Mouse (Mus musculus) G1E (cell line): Measurements from ENCODE around the gene Tenm2. TPM values are rescaled to one million over a fixed set of nuclear protein-coding genes. Genes with fewer than 3 reads are reported as not detected.

Source experiments
- ATAC-seq: 2 replicates; pipeline ENCODE4 v1.8.0; 2016; ENCODE audit warnings: mild to moderate bottlenecking; ENCODE audit not compliant: insufficient number of reproducible peaks, poor library complexity, low FRiP score, severe bottlenecking; ENCODE audit errors: extremely low read depth
- DNase-seq: peaks from one replicate; pipeline ENCODE4 v3.0.0; 2012; ENCODE audit warnings: low spot score
- H3K27me3 ChIP-seq: 2 replicates; pipeline ENCODE4 v1.6.1; 2012; ENCODE audit warnings: mild to moderate bottlenecking, low read length, inconsistent platforms; ENCODE audit not compliant: insufficient read depth
- H3K36me3 ChIP-seq: replicated peaks from 2 replicates; pipeline ENCODE3; 2012; ENCODE audit warnings: mild to moderate bottlenecking, inconsistent platforms
- H3K4me1 ChIP-seq: 2 replicates; pipeline ENCODE4 v1.6.1; 2012; ENCODE audit warnings: low read depth, low read length, inconsistent platforms, mixed read lengths; ENCODE audit not compliant: insufficient read depth
- H3K4me3 ChIP-seq: 2 replicates; pipeline ENCODE4 v1.5.1; 2012; ENCODE audit warnings: low read depth, mild to moderate bottlenecking, inconsistent platforms, low read length, moderate library complexity, mixed read lengths
- H3K9me3 ChIP-seq: replicated peaks from 2 replicates; pipeline ENCODE4 v1.6.1; 2012; ENCODE audit warnings: inconsistent platforms
- CTCF ChIP-seq: IDR thresholded peaks from 2 replicates; pipeline ENCODE4 v1.5.1; 2012; ENCODE audit warnings: low read depth, low read length, inconsistent platforms, mixed read lengths
- GATA1 ChIP-seq: IDR thresholded peaks from 2 replicates; pipeline ENCODE4 v1.6.1; 2012; ENCODE audit warnings: borderline replicate concordance, low read length, inconsistent platforms, mixed read lengths
- GATA2 ChIP-seq: IDR thresholded peaks from 2 replicates; pipeline ENCODE4 v1.6.1; 2012; ENCODE audit warnings: low read depth, low read length, inconsistent platforms, borderline replicate concordance
- POLR2AphosphoS5 ChIP-seq: IDR thresholded peaks from 2 replicates; pipeline ENCODE4 v1.6.1; 2012; ENCODE audit warnings: low read depth, low read length, inconsistent platforms; ENCODE audit not compliant: insufficient replicate concordance
- TAL1 ChIP-seq: conservative IDR thresholded peaks from 2 replicates; pipeline ENCODE4 v1.6.1; 2012; ENCODE audit warnings: low read depth, low read length, inconsistent platforms, mixed read lengths
- polyA plus RNA-seq: library from polyadenylated mRNA; stranded (reverse); fragments of >175 nt; gene quantifications from 2 replicates; pipeline ENCODE4 v1.2.3, GENCODE M21; 2012
- total RNA-seq, 2 experiments: library from RNA; stranded (forward) in 1 of 2; stranded (reverse) in 1 of 2; fragments of 200-1000 nt in 1 of 2; fragments of >200 nt in 1 of 2; fragmentation: Nextera tagmentation in 1 of 2; gene quantifications; 2 replicates each; pipeline ENCODE4 v1.2.3; 2014 to 2017

The Tenm2 gene
- total and polyA plus RNA-seq, 3 experiments: 0.44 TPM; not detected in 2

DNA sequence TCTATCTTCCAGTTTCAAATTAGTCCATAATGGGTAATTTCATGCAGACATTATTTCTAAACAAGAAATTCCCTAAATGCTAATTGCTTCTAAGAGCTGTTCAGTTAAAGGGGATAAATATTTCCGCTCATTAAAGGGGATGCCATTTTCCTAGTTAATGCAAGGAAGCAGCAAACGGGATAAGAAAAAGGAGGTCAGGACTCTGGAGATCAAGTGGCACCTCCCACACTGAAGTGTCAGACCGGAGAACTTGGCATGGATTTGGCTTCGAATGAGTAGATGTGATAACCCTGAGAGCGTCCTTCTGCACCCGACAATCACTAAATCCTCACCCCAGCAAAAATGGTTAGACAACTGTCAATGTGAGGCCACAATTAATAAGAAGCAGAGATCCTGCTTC lies 781.7 kb downstream of the Tenm2 start:
- no peak for DNase-seq
- H3K4me3 ChIP-seq: no peak overlapping the region
- no peak for ATAC-seq
- H3K36me3 ChIP-seq: no peaks in the 10 kb centered on the region
- no peaks in the 10 kb centered on the region for H3K27me3 ChIP-seq
- TF ChIP-seq POLR2AphosphoS5 (no peak), TAL1 (no peak), CTCF (no peak), GATA2 (no peak), GATA1 (no peak)
- H3K4me1 ChIP-seq: no peaks in the 10 kb centered on the region
- peaks cover 30% of the 10 kb centered on the region for H3K9me3 ChIP-seq

DNA sequence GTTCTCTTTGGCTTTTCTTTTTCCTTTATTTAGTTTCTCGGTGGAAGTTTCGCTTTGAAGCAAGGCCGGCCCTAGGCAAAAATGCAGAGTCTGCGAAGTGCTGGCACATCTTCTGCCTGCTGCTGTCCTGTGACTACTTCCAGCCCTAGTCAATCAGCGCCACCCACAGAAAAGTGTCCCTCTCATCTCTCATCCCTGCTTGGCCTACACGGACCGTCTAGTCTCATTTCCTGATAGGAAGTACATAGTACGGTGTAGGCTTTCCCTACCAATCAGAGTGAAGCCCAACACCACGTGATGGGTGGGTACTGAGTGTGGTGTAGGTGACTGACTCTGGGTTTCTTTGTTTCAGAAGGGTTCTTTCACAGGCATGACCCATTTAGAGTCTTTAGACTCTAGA lies 783.3 kb downstream of the Tenm2 start:
- DNase-seq: no peak
- TF ChIP-seq GATA1 (no peak), POLR2AphosphoS5 (no peak), TAL1 (no peak), GATA2 (no peak), CTCF (no peak)
- Histone ChIP-seq H3K4me3 (no peak overlapping the region), H3K36me3 (no peaks in the 10 kb centered on the region), H3K27me3 (no peaks in the 10 kb centered on the region), H3K9me3 (peaks cover 33% of the 10 kb centered on the region), H3K4me1 (no peaks in the 10 kb centered on the region)
- ATAC-seq: no peak

DNA sequence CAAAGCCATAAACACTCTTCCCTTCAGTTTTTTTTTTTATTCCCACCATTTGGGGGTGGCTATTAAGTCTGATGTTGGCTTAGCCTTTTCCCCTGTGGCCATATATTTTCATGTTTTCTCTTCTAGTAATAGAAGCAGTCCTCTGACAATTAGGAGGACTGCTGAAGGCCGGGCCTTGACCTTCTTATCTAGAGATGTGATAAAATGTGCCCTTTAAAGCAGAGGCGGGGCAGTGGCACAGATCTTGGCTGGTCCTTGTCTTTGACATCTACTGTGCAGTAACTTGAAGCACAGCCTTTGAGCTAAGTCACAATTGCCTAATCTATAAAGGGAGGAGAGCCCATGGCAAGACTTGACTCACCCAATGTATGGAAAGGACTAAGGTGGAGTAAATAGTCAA lies 789.4 kb downstream of the Tenm2 start:
- peaks cover 17% of the 10 kb centered on the region for H3K9me3 ChIP-seq
- ATAC-seq: no peak
- no peak overlapping the region for H3K4me3 ChIP-seq
- no peaks in the 10 kb centered on the region for H3K27me3 ChIP-seq
- DNase-seq: no peak
- no peaks in the 10 kb centered on the region for H3K4me1 ChIP-seq
- TF ChIP-seq POLR2AphosphoS5 (no peak), GATA2 (no peak), TAL1 (no peak), CTCF (no peak), GATA1 (no peak)
- H3K36me3 ChIP-seq: no peaks in the 10 kb centered on the region

DNA sequence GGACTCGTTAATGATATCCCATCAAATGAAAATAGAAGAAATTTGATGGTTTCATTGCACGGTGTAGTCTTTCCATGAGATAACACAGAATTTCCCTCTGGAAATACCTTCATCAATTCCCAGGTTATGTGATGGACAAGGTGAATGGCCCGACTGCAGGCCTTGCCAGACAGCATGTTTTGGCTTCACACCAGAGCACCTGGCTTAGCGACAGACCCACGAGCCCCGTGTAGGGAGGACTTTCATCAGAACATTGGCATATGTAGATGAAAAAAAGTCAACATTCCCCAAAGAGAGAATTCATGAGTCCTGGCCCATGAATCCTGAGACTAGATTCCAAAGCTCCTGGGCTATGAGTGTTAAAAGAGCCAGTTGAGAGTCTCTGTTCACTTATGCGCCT lies 791.9 kb downstream of the Tenm2 start:
- Histone ChIP-seq H3K36me3 (no peaks in the 10 kb centered on the region), H3K27me3 (no peaks in the 10 kb centered on the region), H3K4me3 (no peak overlapping the region), H3K9me3 (peaks cover 26% of the 10 kb centered on the region), H3K4me1 (no peaks in the 10 kb centered on the region)
- ATAC-seq (no peak), DNase-seq (no peak)
- TF ChIP-seq GATA2: no peak
- no peak for TF ChIP-seq TAL1
- TF ChIP-seq CTCF: no peak
- TF ChIP-seq POLR2AphosphoS5: no peak
- TF ChIP-seq GATA1: no peak

DNA sequence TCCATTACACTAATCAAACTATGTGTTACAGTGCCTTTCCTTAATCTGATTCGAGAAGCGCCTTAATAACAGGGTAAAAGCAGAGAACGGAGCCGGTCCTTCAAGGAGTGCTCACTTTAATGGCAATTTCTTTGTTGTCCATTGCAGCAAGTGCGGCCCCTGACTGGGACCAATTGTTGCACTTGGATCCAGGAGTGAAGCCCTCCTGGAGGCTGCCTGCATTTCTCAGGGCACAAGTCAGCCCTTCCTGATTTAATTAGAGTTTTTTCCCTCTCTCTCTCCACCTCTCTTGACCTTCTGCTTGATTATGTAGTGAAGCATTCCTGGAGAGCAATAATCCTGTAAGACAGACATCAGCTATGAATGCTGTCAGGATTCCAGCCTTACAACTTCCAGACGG lies 794.0 kb downstream of the Tenm2 start:
- H3K4me1 ChIP-seq: no peaks in the 10 kb centered on the region
- DNase-seq (no peak), ATAC-seq (no peak)
- H3K36me3 ChIP-seq: no peaks in the 10 kb centered on the region
- no peak overlapping the region for H3K4me3 ChIP-seq
- TF ChIP-seq CTCF (no peak), TAL1 (no peak), POLR2AphosphoS5 (no peak), GATA1 (no peak), GATA2 (no peak)
- no peaks in the 10 kb centered on the region for H3K27me3 ChIP-seq
- peaks cover 29% of the 10 kb centered on the region for H3K9me3 ChIP-seq

DNA sequence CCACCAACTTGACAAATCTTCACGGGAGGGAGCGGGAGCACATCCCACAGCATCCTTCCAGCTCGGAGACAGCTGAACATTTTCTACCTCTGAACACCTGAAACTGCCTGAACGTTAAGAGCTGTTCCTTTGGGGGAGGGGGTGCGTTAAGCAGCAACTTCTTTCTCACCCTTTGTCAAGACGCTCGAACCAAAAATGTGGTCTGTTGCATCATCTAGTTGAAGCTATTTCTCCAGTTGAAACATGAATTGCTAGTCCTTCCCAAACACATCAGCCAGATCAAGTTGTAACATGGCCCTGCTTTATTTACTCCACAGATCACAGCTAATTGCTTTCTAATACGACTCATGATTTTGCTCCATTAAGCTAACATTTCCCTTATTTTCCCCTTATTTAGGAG lies 799.5 kb downstream of the Tenm2 start:
- Histone ChIP-seq H3K36me3 (no peaks in the 10 kb centered on the region), H3K4me1 (no peaks in the 10 kb centered on the region), H3K9me3 (peaks cover 45% of the 10 kb centered on the region), H3K4me3 (no peak overlapping the region), H3K27me3 (no peaks in the 10 kb centered on the region)
- DNase-seq (no peak), ATAC-seq (no peak)
- no peak for TF ChIP-seq CTCF
- TF ChIP-seq POLR2AphosphoS5: no peak
- no peak for TF ChIP-seq TAL1
- no peak for TF ChIP-seq GATA2
- TF ChIP-seq GATA1: no peak

DNA sequence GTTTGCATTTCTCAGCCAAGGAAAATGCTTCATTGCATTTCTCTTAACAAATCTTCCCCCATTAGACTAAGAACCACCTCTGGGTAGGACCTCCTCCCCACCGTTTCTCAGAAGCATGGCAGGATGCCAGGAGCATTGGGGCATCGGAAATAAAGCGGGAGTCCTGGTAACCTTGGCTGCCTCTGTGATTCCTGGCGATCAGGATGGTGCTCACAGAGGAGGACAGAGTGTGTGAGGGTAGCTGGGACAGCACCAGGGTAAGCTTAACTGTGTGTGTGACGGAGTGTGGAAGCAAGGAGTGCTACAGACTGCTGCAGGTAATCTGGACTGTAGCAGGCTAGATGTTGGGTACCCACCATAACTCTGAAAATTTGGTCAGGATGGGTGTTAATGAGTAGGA lies 806.8 kb downstream of the Tenm2 start:
- no peak for ATAC-seq
- Histone ChIP-seq H3K4me3 (no peak overlapping the region), H3K9me3 (peaks cover 45% of the 10 kb centered on the region), H3K4me1 (no peaks in the 10 kb centered on the region), H3K36me3 (no peaks in the 10 kb centered on the region), H3K27me3 (no peaks in the 10 kb centered on the region)
- no peak for TF ChIP-seq TAL1
- TF ChIP-seq CTCF: no peak
- no peak for DNase-seq
